Mouse (Mus musculus): ENCODE measurements around the gene Myzap.

- TF ChIP-seq CTCF (IDR thresholded peaks at IDR 0.05; ENCODE audit: extremely low read depth, insufficient read depth, low read length) = no peak
- TF ChIP-seq POLR2A (IDR thresholded peaks at IDR 0.05; ENCODE audit: extremely low read depth, insufficient read depth, low read length) = no peak
Observed at GRCm38 (mm10) chr9:71517487-71517886, 74.7 kb downstream of the Myzap start.

Measured in cortical plate, adult 2 months (tissue).